Mouse (Mus musculus): ENCODE data around the gene P2ry10b. TPM values are rescaled to one million over a fixed set of nuclear protein-coding genes. Genes with fewer than 3 reads are reported as not detected.

Gene P2ry10b
- polyA plus RNA-seq, 1 experiment from 2014 or later, result 0.72 TPM

DNA sequence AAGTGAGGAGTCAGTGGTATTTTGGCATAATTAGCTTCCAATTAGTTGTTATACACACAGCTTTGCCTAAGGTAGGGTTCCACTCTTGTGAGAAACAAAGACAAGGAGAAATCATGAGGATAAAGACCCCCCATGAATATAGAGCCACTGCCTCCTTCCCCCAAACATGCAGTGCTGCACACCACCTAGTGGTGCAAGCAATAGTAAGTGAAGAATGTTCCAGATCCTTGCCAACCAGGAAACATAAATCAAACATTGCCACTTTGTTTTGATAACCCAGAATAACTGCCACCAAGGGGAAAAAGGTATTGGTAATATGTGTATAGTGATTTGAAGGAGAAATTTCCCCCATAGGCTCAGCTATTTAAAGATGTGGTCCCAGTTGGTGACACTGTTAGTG lies 11.8 kb downstream of the P2ry10b start:
- H3K36me3 ChIP-seq (ENCODE audit: control insufficient read depth, insufficient read depth, low read length), result no peaks in the 10 kb centered on the region
- H3K4me2 ChIP-seq (replicated peaks; ENCODE audit: low read depth, low read length), result no peak overlapping the region
- H3K9ac ChIP-seq (ENCODE audit: low read depth, low read length), result no peak overlapping the region
- H3K4me1 ChIP-seq (ENCODE audit: control insufficient read depth, insufficient read depth, low read length), result no peaks in the 10 kb centered on the region
- H3K27me3 ChIP-seq (ENCODE audit: control insufficient read depth, insufficient read depth, low read length), result no peaks in the 10 kb centered on the region
- H3K4me3 ChIP-seq (ENCODE audit: low read length), result no peak overlapping the region
- no peak for ATAC-seq (ENCODE audit: low FRiP score, low TSS enrichment)
- H3K27ac ChIP-seq (ENCODE audit: low read depth, low read length), result no peak overlapping the region
- no peaks in the 10 kb centered on the region for H3K9me3 ChIP-seq (ENCODE audit: control insufficient read depth, low read length)

DNA sequence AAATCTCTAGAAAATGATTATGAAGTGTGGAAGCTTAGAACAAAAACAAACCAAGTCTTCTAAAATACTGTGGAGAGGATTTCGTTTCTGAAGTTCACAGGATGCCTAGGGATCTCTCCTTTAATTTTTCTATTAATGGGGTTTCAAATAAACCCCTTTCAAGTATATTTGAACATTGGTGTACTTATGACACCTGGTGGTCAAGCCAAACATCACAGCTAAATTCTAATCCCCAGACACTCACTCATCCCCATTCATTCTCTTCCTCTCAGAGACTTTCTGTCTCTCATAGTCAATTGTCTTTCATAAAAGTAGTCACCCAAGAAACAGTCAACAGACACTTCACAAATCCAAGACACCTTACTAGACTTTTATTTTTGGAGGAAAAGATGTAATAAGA lies 19.6 kb downstream of the P2ry10b start:
- Histone ChIP-seq H3K9ac (ENCODE audit: low read depth, low read length) (no peak overlapping the region), H3K4me3 (ENCODE audit: low read length) (no peak overlapping the region), H3K36me3 (ENCODE audit: control insufficient read depth, insufficient read depth, low read length) (no peaks in the 10 kb centered on the region), H3K27me3 (ENCODE audit: control insufficient read depth, insufficient read depth, low read length) (no peaks in the 10 kb centered on the region), H3K4me1 (ENCODE audit: control insufficient read depth, insufficient read depth, low read length) (no peaks in the 10 kb centered on the region), H3K4me2 (replicated peaks; ENCODE audit: low read depth, low read length) (no peak overlapping the region), H3K9me3 (ENCODE audit: control insufficient read depth, low read length) (no peaks in the 10 kb centered on the region), H3K27ac (ENCODE audit: low read depth, low read length) (no peak overlapping the region)
- WGBS, result 7% methylated on average over 1 of the region's 1 CpGs
- no peak for ATAC-seq (ENCODE audit: low FRiP score, low TSS enrichment)

DNA sequence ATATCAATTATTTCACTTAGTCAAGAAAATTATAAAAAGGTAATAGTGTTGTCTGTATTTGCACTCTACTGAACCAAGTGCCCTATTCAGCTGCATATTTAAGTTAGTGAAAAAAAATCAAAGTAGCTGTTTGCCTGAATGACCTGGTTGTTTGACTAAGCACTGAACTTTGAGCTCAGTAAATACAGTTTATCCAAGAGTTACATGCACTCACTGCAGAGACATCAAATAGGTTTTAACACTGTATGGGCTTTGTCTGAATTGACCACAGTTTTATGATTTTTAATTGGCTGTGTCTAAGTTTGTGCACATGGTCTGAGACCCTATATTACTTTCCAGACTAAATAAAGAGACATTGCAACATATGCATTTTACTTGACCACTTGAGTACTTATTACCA lies 20.4 kb downstream of the P2ry10b start:
- no peaks in the 10 kb centered on the region for H3K36me3 ChIP-seq (ENCODE audit: control insufficient read depth, insufficient read depth, low read length)
- no peaks in the 10 kb centered on the region for H3K9me3 ChIP-seq (ENCODE audit: control insufficient read depth, low read length)
- H3K4me3 ChIP-seq (ENCODE audit: low read length), result no peak overlapping the region
- ATAC-seq (ENCODE audit: low FRiP score, low TSS enrichment), result no peak
- H3K4me1 ChIP-seq (ENCODE audit: control insufficient read depth, insufficient read depth, low read length), result no peaks in the 10 kb centered on the region
- H3K27ac ChIP-seq (ENCODE audit: low read depth, low read length), result no peak overlapping the region
- H3K9ac ChIP-seq (ENCODE audit: low read depth, low read length), result no peak overlapping the region
- H3K4me2 ChIP-seq (replicated peaks; ENCODE audit: low read depth, low read length), result no peak overlapping the region
- H3K27me3 ChIP-seq (ENCODE audit: control insufficient read depth, insufficient read depth, low read length), result no peaks in the 10 kb centered on the region

DNA sequence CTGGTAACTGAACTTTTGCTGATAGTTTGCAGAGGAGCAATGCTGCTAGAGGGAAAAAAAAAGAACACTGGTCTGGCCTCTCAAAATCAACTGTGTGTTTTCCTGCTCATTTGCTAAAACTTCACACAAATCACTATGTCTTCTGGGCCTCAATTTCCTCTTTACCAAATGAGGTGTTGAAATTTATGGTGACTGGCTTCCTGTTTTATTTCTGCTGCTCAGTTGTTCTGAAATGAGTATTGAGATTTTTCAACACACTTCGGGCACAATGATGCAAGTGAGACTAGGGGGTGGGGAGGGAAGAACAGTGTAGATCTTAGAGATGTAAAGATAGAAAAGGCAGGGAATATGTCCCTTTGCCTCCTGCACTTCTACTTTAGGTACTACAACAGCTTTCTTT lies 30.0 kb downstream of the P2ry10b start:
- Histone ChIP-seq H3K36me3 (ENCODE audit: control insufficient read depth, insufficient read depth, low read length) (no peaks in the 10 kb centered on the region), H3K4me1 (ENCODE audit: control insufficient read depth, insufficient read depth, low read length) (no peaks in the 10 kb centered on the region), H3K4me3 (ENCODE audit: low read length) (no peak overlapping the region), H3K9ac (ENCODE audit: low read depth, low read length) (no peak overlapping the region), H3K27me3 (ENCODE audit: control insufficient read depth, insufficient read depth, low read length) (no peaks in the 10 kb centered on the region), H3K4me2 (replicated peaks; ENCODE audit: low read depth, low read length) (no peak overlapping the region), H3K27ac (ENCODE audit: low read depth, low read length) (no peak overlapping the region), H3K9me3 (ENCODE audit: control insufficient read depth, low read length) (no peaks in the 10 kb centered on the region)
- ATAC-seq (ENCODE audit: low FRiP score, low TSS enrichment), result no peak
- WGBS, result 42% methylated on average over 1 of the region's 1 CpGs

DNA sequence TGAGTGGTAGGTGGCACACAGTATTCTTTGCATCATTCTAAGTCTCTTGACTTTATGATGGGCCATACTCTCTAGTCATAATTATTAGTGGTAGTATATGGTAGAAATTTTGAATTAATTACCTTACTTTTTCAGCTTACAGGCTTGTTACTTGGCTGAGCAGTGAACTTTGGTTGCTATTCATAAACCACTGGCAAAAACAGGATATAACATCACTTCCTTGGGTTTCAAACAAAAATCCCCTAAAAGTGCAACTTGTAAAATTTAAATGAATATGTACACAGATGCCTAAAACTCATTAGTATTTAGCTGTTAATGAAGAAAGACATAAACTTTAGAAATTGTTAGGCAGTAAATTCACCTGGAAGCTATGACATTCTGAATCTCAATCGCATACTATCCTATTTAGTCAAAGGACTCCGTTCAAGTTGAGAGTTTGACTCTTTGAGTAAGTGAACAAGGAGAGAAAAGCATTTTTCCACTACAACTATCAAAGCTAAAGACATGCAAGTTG lies 68.9 kb downstream of the P2ry10b start:
- H3K4me3 ChIP-seq (ENCODE audit: low read length), result no peak overlapping the region
- ATAC-seq (ENCODE audit: low FRiP score, low TSS enrichment), result no peak
- 86% methylated on average over 2 of the region's 2 CpGs for WGBS
- H3K27me3 ChIP-seq (ENCODE audit: control insufficient read depth, insufficient read depth, low read length), result no peaks in the 10 kb centered on the region; the same call in 1 of the 2 replicates
- H3K4me2 ChIP-seq (replicated peaks; ENCODE audit: low read depth, low read length), result no peak overlapping the region
- no peaks in the 10 kb centered on the region for H3K9me3 ChIP-seq (ENCODE audit: control insufficient read depth, low read length)
- no peaks in the 10 kb centered on the region for H3K4me1 ChIP-seq (ENCODE audit: control insufficient read depth, insufficient read depth, low read length)
- H3K9ac ChIP-seq (ENCODE audit: low read depth, low read length), result no peak overlapping the region
- H3K36me3 ChIP-seq (ENCODE audit: control insufficient read depth, insufficient read depth, low read length), result no peaks in the 10 kb centered on the region
- no peak overlapping the region for H3K27ac ChIP-seq (ENCODE audit: low read depth, low read length)

Other genes starting within 250 kb of the P2ry10b start
- gene Lpar4, start 228.3 kb upstream of the P2ry10b start, polyA plus RNA-seq (2014; fragmentation: Nextera tagmentation; extraction: Ambion mirVana), result 14.6 and 16.8 TPM in 2 replicates
- gene P2ry10, start 60.4 kb upstream of the P2ry10b start, polyA plus RNA-seq (2014; fragmentation: Nextera tagmentation; extraction: Ambion mirVana), result not detected in 2 replicates
- not detected in 2 replicates for gene Gpr174, start 107.0 kb downstream of the P2ry10b start, polyA plus RNA-seq (2014; fragmentation: Nextera tagmentation; extraction: Ambion mirVana)

Data from kidney, embryonic 14.5 days (tissue).